Mouse (Mus musculus): ENCODE measurements around the gene Opalin.

The Opalin gene

GRCm38 (mm10) chr19:41073746-41074455 lies 3.0 kb downstream of the Opalin start:
- DNase-seq (ENCODE audit: low read depth, low spot score), result no peak

GRCm38 (mm10) chr19:41071500-41071899 lies 5.4 kb downstream of the Opalin start:
- peak; percentile 77 for DNase-seq (ENCODE audit: low read depth, low spot score)

- DNase-seq (ENCODE audit: low read depth, low spot score), result no peak
These were observed 22.2 kb downstream of the Opalin start for GRCm38 (mm10) chr19:41054702-41055101.

DNA sequence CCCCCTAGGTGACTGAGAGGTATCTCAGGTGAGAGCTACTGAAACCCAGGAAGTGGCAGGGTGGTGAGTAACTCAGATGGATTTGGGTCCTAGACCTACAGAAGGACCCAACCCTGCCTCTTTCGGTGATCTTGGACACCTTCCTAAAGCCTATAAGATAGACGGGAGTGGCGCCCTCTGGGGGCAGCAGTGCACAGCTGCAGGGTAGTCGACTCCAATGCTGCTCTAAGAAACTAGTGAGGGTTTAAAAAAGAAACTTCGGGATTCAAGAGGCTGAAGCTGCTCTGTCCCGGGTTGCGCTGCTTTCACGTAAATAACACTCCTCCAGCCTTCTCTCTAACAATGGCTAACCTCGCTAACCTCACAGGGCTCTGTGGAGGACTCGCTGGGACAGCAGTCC lies 23.4 kb downstream of the Opalin start:
- no peak for DNase-seq (ENCODE audit: low read depth, low spot score)

DNA sequence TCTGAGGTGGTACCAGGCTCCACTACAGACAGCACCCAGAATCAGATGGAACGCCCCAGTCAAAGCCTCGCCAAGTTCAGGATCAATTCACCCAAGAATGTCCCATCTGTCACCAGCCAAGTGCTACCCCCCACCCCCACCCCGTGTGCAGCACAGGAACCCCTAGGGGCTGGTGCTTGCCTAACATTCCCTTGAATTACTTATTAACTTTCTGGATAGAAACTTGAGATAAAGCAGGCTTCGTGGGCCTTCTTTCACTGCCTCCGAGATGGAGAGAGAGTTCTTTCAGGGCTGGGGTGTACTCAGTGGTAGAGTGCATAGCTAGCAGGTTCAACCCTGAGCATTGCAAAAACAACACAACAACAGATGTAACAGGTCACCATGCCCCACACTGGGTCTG lies 24.7 kb downstream of the Opalin start:
- no peak for DNase-seq (ENCODE audit: low read depth, low spot score)

GRCm38 (mm10) chr19:41051714-41052113 lies 25.2 kb downstream of the Opalin start:
- no peak for DNase-seq (ENCODE audit: low read depth, low spot score)

- no peak for DNase-seq (ENCODE audit: low read depth, low spot score)
These were observed 28.7 kb downstream of the Opalin start for GRCm38 (mm10) chr19:41048187-41048559.

DNA sequence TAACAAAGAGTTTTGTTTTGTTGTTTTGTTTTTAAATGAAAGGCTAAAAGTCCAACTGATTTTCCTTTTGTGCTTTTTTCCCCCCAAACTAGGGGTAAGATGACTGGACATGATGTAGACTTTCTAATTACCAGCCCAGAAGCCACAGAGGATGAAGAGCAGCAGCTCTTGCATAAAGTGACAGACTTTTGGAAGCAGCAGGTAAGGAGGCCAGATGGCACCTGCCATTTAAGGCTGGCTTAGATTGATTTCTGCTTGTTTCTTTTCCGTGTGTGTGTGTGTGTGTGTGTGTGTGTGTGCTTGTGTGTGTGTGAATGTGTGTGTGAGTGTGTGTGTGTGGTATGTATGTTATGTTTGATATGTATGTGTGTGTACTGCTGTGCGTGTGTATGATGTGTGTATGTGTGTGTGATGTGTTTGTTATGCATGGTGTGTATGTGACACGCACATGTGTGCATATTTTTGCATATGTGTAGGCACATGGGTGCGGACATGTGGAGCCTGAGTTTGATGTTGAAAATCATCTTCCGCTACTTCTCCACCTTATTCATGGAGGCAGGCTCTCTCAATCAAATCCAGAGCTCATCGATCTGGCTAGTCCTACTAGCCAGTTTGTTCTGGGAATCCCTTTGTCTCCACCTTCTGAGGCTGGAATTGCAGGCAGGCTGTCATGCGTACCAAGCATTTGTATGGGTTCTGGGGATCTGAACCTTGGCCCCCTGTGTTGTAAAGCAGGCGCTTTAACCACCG lies 29.3 kb downstream of the Opalin start:
- DNase-seq (ENCODE audit: low read depth, low spot score), result no peak

GRCm38 (mm10) chr19:41045091-41045770 lies 31.7 kb downstream of the Opalin start:
- DNase-seq (ENCODE audit: low read depth, low spot score), result no peak

GRCm38 (mm10) chr19:41039110-41039509 lies 37.8 kb downstream of the Opalin start:
- no peak for DNase-seq (ENCODE audit: low read depth, low spot score)

- DNase-seq (ENCODE audit: low read depth, low spot score), result no peak
These were observed 40.9 kb downstream of the Opalin start for GRCm38 (mm10) chr19:41035809-41036551.

- DNase-seq (ENCODE audit: low read depth, low spot score), result no peak
These were observed 45.0 kb downstream of the Opalin start for GRCm38 (mm10) chr19:41031869-41032268.

DNA sequence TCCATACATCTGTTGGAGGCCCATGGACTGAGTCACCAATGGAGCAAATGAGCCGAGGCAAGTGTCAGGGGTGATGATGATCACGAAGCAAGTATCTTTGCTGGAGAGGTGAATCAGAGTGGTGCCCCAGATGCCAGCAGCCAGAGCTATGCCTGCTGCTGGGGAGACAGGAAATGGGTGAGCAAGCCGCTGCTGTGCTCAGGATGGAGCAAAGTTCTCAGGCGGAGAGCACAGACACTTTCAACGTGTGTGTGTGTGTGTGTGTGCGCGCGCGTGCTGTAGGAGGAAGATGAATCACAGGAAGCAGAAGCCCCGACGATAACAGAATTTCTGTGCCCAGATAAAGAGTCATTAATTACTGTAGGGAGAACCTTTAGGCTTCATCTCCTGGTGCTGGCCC lies 45.9 kb downstream of the Opalin start:
- no peak for DNase-seq (ENCODE audit: low read depth, low spot score)

- DNase-seq (ENCODE audit: low read depth, low spot score), result no peak
These were observed 46.8 kb downstream of the Opalin start for GRCm38 (mm10) chr19:41030161-41030560.

DNA sequence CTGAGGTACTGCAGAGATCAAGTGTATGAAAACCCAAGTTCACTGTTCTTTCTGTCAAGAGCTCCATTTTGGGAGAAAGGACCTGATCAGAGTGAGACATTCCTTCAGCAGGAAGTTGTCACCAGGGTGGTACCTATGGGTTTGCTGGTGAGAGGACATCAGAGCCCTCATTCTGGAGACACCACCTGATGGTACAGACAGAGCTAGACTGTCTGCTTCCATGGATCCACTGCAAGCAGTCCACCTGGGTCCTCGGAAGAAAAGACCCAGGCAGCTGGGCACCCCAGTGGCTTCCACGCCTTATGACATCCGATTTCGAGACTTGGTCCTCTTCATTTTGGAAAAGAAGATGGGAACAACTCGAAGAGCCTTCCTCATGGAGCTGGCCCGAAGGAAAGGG lies 47.7 kb downstream of the Opalin start, which contains the start of gene Dntt:
Gene Dntt, plus strand, starts transcription at position 57 of the 400 bp plus-strand sequence.
- no peak for DNase-seq (ENCODE audit: low read depth, low spot score)

GRCm38 (mm10) chr19:41027601-41028000 lies 49.3 kb downstream of the Opalin start:
- DNase-seq (ENCODE audit: low read depth, low spot score), result no peak

DNA sequence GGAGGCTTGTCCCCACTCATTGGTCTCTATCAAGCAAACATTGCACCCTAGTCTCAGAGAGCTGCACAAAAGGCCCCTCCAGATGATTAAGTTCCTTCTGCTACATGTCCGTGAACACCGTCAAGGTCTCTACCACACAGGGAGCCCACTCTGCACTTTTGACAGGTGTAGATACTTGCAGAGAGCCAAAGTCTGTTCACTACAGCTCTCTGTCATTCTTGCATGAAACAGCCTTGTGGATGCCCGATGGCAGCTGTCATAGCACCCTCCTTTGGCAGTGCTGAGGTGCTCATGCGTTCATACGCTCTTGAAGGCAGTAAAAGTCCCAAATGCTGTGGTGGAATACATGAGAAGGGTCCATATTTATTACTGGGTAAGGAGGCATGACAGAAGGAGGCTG lies 49.9 kb downstream of the Opalin start:
- DNase-seq (ENCODE audit: low read depth, low spot score), result no peak

GRCm38 (mm10) chr19:41026551-41026950 lies 50.4 kb downstream of the Opalin start:
- DNase-seq (ENCODE audit: low read depth, low spot score), result no peak

DNA sequence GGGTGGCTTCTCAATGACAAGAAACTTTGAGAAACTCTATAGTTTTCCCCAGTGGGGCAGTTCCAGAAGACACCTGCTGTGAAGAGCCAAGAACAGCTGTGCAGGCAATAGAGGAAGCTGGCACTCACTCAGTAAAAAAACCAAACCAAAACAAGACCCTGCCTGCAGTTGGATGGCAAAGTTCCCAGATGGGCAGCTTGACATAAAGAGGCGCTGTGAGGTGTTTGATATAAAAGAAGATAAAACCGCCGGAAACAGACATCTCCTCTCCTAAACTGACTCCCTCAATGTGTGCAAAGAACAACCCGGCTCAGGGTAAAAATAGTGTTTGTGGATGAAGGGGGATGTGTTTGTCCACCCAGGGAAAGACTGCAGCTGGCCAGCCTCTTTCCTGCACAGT lies 54.7 kb downstream of the Opalin start:
- no peak for DNase-seq (ENCODE audit: low read depth, low spot score)

DNA sequence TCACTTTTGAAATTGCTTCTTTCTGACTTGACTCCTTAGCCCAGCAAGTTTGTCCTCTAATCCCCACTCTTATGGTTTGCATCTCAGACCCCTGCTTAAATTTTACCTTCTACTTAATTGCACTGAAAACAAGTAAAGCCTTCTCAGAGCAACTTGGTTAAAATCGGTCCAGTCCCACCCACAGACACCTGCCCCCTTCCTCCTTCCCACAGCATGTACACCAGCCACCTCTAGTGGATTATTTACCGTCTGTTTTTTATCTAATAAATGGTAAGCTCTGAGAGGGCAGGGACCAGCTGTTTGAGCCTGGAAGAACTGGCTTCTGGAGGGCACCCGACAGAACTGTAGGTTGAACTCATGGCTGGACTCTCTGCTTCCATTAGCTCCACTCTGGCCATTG lies 56.4 kb downstream of the Opalin start:
- DNase-seq (ENCODE audit: low read depth, low spot score), result no peak

GRCm38 (mm10) chr19:41019164-41019675 lies 57.7 kb downstream of the Opalin start:
- DNase-seq (ENCODE audit: low read depth, low spot score), result no peak
